Mouse (Mus musculus) thymus, postnatal 25 days (tissue): ENCODE results near the gene R3hdm2.

Experiments used
- DNase-seq: peaks from one replicate; pipeline ENCODE4 v3.0.0; 2022

R3hdm2 gene

DNA sequence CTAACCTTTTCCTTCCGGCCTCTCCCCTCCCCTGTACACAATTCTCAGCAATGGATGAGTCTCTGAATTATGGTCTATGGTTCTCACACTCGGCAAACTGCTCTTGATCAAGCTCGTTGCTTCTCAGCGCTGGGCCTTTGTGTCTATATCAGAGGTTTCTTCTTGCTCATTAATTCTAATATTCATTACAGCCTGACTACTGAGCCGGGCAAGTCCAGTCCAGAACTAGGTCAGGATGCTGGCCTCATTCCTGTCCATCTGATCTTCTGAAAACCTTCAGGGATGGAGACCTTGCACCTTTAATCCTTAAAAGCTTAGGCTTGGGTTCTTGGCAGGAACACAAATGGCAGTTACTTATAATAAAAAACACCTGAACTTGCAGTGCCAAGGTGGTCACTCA lies 119.4 kb downstream of the R3hdm2 start:
- no peak for DNase-seq

DNA sequence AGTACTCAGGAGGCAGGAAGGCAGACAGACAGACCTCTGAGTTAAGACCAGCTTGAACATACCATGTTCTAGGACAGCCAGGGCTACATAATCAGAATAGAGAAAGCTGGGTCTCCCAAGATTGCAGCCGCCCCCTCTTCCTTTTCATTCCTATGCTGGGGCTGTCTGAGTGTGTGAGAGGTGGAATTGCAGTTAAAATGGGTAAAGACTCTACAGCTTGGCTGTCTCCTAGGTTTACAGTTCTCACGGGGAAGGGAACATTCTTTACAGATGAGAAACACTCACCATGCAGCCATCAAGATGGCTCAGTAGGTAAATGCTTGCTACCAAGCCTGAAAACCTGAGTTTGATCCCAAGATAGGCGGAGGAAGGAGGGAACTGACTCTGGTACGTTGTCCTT lies 119.9 kb downstream of the R3hdm2 start:
- DNase-seq: no peak

DNA sequence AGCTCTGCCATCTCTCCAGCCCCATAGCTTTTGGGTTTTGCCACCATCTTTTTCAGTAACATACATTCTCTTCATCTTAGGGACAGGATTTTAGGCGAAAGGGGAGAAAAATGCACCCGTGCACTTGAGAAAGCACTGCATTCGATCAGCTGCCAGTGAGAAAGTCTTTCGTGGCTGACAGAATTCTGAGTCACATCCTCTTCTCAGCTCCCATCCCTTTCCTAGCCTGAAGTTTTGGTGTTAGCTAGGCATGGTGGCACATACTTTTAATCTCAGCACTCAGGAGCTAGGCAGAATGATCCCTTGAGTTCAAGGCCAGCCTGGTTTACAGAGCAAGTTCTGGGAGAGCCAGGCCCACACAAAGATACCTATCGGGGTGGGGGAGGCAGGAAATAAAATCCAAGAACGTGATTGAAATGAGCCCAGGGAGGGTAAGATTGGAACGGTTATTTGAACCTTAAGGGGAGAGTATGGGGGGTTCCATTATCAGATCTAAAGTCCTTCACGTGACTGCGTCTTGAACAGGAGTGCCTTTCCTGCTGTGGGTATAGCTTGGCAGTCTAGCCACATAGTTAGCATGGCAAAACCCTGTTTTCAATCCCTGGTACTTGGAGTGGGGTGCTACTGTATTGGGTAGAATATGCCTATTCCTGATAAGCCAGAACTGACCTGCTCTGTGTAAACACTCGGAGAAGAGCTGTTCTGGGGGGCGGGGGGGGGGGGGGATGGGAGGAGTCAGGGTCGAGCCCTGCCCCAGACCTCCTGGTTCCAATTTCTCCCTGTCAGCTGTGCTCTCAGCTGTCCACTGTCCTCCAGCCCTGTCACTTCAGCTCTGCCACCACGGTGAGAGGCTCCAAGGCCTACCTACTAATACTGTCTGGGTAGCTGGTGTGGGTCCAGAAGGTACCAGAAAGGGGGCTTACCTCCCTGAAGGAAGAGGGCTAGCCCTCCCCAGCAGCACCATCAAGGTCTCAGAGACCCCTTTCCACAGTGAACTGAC lies 121.1 kb downstream of the R3hdm2 start, which contains the start of gene Stac3:
TSS of gene Stac3 (plus strand) at position 793 of the 1,000 bp plus-strand sequence.
- no peak for DNase-seq

DNA sequence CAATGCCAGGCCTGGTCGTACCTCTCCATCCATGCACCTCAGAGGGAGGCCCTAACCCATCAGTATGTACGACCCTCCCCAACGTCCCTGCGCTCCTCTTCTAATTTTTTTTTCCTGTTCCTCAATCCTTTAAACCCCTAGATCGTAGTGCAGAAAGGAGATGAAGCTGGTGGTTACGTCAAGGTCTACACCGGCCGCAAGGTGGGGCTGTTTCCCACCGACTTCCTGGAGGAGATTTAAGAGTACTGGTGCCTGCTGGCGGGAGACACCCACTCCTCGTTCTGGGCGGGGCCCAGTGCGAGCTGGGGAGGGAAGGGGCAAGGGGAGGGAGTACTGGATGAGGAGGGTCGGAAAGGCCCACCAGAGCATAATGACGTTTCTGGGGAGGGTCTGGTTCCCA lies 128.1 kb downstream of the R3hdm2 start:
- DNase-seq: peak; percentile 87

DNA sequence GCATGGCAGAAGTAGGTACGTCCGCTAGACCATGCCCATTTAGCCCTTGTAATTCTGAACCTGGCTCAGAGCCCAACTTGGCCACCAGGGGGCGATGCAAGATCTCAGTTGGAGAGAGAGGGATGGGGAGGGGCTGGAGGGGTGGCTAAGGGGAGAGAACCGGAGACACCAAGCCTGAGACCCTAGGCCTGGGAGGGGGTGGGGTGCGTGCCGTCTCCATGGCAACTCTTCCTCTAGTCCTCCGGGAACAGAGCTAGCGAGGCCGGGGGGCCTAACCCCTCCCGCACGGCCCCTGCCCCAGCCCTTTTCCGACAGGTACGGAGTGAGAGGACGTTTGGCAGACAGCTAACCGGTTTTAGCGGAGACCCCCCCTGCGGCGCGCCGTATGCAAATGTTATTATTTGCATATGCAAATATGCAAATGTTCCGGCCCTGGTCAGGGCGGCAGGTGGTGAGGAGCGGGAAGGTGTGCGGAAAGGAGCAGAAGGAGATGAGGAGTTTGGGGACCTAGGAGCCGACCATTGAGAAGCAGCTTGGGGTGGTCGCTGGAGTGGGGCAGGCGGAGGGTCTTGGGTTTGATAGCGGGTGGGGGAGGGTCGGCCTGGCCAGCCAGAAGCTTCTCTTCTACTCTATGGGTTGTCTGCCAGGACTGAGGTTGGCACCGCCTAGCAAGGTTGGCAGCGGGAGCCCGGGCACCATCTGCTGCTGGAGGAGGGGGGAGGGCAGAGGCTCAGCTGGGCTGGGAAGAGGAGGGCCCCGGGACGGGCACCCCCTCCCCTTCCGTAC lies 129.1 kb downstream of the R3hdm2 start:
- peak; percentile 90 for DNase-seq

DNA sequence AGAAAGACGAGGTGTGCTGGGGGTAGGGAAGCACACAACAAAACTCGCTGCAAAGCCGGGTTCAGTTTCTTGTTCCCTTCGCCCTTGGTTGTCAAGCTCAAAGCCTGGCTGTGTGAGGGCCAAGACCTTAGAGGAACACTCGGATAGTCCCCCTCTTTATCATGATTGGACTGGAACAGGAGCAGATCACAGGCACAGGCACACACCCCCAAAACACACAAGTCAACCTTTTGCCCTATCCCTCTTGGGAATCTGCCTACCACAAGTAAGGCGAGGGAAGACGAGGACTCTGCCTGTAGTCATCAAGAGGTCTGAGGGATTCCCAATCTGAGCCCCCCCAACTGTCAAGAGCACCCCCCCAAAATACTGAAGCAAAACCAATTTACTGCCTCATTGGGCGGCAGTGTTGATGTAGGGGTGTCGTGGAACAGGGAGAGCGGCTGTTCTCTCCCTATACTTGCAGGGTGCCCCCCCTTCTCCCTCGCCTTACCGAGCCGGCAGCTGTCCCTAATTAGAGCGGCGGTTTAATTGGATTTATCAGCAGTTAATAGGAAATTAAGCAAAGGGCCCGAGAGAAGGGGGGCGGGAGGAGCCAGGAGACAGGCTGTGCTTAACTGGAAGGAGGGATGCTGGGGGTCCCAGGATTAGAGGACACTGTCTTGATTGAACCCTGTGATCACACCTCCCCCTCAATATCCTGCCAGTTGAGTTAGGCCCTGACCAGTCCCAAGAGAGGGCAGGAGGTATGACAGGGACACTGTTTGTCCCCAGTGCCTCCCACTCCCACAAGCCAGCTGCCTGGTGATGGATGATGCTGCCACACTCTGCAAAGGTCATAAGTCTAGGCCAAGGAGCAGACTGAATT lies 129.9 kb downstream of the R3hdm2 start:
- DNase-seq: no peak

DNA sequence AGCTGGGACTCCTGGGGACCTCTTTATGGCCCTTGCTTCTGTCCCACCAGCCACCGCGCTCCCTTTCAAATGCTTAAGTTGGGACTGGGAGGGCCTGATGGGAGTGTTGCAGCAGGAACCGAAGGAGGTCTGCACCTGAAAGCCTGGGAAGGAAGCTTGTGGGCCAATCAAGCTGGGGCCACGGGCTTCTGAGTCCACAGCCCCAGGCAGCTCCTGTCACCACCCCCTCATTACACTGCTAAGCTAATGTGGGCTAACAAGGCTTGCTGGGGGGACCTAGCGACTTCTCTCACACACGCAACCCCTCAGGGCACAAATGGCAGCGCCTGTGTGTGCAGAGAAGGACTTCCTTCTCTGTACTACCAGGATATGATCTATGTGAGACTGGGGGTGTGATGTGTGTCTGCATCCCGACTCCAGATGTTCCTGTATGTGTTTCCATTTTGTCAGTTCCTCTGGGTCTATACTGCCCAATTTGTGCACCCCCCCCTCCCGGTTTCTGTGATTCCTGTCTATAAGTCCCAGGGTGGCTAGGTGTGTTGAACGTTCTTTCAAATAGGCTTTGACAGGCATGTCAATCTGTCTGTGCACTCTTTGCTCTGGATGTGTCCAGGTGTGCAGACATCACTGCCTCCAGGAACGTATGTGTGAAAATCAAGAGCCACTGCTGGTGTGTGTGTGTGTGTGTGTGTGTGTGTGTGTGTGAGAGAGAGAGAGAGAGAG lies 130.9 kb downstream of the R3hdm2 start:
- DNase-seq: no peak

DNA sequence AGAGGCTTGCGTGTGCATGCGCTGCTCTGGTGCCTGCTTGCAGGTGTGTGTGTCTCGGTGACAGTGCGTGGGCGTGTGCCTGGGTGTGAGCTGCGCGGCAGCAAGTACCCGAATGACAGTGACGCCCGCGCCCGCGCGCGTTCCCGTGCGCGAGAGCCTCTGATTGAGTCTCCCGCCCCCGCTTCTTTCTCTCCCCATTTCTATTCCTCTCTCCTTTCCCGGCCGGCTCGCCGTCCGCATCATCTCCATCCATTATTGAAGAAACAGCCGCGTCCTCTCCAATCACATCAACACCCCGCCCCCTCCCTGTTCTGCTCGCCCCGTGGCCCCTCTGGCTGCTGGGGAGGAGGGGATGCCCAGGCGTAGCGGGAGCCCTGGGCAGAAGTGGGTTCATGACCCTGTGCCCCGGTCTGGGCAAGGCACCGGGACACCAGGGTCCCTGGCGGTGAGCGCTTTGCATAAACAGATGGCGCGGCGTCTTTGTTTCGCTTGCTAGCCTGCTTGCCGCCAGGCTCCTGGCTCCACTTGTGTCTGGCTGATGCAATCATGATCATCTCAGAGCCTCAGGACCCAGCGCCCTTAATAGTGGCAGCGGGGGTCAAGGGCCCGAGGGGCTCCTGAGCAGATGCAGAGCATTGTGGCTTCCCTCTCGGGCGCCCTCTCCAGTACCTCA lies 131.6 kb downstream of the R3hdm2 start:
- peak; percentile 68 for DNase-seq

DNA sequence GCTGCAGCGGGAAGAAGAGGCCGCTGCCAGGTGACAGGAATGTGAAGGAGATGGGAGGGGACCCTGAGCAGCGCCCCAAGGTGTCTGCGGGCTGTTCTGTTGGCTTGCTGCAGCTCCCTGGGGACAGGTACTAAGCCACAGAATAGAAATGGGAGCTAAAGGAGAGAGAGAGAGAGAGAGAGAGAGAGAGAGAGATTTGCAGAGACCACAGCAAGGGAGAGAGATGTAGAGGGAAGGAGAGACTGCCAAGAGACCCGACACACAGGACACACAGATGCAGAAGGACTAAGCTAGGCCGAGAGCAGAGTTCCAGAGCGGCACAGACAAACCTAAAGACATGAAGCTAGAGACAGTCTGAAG lies 132.2 kb downstream of the R3hdm2 start:
- no peak for DNase-seq

DNA sequence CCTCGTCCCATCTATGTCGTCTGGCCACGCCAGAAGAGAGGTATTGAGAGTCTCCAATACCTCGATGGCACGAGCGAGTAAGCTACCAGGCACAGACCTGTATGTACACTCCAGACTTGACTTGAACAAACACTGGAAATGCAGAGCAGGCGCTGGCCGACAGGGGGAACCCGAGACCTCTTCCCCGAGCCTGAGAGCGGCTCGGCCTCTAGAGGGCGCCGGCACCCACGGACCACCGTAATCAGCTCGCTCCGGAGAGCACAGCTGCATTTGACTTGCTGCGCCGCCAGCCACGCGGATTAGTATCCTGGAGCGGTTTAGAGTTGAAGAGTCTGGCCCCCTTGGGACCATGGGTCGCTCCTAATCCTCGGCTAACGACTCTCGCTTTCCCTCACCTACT lies 132.7 kb downstream of the R3hdm2 start:
- DNase-seq: peak; percentile 96

DNA sequence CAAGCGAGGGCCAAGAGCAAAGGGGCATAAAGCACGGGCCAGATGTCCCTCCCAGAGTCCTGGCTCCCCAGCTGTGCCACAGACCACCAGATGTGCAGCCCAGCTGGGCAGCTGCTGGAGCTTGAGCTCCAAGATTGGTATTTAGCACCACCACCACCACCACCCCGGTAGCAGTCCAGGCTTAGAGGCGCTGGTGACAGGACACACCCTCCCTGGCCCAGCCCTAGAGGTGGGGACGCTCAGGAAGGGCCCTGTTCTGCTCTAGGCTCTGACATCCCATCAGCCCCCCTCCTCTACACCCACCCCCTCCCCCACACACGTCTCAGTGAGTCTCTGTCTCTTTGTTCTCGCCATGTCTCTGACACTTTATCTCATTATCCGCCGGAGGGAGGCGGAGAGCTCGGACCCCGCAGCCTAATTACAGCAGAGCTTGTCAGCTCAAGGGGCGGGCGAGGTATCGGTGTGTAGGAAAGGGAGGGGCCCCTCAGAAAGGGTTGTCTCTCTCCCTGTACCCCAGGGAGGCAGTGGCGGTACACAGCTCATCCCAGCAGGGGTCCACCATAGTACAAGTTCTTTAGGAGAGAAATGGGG lies 133.5 kb downstream of the R3hdm2 start:
- DNase-seq: no peak

DNA sequence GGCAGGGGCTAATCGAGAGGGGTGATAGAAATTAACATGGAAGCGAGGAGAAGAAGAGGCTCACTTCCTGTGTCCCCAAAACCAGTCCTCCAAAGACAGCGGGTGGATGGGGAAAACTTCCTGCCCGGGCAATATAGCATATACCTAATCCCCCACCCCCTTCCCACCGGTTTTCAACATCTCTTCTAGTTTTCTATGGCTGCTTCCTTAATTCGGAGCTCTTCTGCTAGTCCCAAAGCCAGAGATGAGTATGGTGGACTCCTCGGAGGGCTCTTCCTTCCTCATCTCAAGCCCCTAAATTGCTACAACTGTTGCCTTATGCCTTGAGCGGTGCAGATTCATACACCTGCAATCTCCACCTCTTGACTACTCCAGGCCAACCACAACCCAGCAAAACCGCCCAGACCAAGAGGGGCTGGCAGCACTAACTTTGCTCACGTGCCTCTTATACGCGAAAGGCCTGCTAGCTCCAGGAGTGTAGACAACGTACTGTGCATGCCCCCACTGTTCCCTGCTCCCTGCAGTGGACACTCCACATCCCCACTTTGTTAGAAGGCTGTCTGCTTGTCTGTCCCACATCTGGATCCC lies 134.1 kb downstream of the R3hdm2 start:
- DNase-seq: no peak

DNA sequence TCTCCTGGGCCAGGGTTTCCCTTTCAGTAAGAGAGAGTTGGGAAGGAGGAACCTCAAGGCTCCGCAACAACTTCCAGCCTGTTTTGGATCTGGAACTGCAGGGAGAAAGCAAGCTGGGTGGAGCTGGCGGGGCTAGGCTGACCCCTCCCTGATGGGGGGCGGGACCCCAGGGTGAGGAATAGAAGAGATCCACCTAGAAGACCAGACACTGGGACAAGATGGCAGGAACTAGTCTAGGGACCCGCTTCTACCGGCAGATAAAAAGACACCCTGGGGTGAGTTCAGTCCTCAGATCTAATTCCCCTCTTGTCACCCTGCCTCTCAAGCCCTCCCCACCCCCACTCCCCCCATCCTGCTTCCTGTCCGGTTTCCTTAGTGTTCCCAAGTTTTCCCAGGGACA lies 134.6 kb downstream of the R3hdm2 start, which contains the start of gene Ndufa4l2:
TSS of gene Ndufa4l2 (plus strand) at position 204 of the 400 bp plus-strand sequence.
- DNase-seq: no peak

DNA sequence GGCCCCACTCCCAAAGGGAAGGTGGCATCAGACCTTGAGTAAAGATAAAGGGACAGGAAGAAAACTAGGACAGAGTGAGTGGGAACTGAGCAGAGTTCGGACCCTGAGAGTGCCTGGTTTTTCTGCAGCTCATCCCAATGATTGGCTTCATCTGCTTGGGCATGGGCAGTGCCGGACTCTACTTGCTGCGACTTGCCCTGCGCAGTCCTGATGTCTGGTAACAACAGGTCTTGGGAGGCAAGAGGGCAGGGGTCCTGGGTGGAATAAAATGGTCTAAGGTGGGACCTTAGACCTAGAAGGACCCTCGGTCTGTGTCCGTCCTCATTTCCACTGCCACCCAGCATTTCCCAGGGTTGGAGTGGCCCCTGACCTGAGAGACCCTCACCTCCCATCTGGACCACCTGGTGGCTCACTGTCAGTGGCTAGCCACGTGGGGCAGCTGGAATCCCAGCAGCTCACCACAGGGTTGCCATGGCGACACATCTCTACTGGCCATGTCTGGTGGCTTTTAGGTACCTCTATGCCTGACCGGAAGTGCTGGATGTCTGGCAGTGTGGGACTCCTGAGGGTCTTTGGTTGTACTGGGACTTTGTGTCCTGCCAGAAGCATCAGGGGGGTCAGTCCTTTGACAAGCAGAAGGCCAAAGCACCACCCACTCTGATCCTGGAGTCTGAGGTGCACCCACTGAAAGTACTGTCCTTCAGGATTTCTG lies 135.3 kb downstream of the R3hdm2 start:
- DNase-seq: no peak

DNA sequence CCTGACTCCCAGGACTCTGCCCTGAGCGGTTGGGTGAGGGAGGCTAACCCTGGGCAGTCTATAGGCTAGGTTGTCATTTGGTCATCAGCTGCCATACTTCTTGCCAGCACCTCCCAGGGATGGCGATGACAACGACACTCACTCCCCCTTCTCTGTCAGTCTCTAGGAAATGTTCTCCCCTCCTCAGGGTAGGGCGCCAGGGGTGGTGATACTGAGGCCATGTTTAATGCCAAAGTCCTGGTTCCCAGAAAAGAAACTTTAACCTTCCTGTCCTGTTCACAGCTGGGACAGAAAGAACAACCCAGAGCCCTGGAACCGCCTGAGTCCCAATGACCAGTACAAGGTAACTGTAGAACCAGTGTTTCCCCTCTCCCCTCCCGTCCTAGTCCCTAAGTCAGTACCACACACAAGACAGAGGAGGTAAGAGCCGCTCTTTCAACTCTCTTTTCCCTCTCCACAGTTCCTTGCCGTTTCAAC lies 135.9 kb downstream of the R3hdm2 start:
- DNase-seq: no peak

DNA sequence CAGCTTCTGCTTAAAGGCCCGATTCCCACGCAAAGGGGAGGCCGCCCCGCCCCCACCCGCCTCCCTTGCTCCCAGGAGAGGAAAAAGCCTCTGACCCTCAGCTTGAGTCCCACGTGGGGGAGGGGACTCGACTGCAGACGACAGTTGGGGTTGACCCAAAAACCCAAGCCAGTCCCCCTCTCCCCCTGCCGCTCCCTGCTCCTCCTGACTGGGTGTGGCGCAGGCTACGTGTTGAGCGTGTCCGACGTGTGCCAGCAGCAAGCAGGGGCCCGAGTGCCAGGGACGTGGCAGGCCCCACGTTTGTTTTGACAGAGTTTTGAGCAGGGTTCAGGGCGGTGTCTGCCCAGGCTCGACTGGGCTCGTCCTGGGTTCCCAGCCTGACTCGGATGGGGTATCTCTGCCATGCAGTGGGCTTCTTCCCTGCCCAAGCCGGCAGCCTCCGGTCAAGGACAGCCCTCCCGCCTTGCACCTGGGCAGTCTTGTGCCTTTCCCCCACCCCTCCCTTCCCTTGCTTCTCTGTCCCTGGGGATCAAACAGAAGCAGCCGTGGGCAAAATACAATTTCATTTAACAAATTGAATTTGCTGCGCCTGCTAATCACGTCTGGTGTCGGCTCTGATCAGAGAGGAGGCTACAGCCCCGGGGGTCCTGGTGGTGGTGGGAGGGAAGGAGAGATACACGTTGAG lies 136.6 kb downstream of the R3hdm2 start:
- no peak for DNase-seq

DNA sequence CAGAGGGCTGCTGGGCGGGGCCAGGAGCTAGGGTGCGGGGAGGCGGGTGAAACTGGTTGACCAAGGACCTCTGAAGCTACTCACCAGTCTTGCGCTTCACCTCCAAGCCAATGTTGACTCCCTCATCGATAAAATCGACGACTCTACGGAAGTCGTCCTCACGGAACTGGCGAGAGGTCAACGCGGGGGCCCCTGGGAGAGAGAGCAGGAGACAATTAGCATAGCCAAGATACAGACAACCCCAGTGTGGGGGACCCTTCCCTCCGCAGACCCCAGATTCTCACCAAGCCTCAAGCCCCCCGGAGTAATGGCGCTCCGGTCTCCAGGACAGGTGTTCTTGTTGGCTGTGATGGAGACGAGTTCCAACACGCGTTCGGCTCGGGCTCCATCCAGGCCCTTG lies 137.8 kb downstream of the R3hdm2 start:
- no peak for DNase-seq

DNA sequence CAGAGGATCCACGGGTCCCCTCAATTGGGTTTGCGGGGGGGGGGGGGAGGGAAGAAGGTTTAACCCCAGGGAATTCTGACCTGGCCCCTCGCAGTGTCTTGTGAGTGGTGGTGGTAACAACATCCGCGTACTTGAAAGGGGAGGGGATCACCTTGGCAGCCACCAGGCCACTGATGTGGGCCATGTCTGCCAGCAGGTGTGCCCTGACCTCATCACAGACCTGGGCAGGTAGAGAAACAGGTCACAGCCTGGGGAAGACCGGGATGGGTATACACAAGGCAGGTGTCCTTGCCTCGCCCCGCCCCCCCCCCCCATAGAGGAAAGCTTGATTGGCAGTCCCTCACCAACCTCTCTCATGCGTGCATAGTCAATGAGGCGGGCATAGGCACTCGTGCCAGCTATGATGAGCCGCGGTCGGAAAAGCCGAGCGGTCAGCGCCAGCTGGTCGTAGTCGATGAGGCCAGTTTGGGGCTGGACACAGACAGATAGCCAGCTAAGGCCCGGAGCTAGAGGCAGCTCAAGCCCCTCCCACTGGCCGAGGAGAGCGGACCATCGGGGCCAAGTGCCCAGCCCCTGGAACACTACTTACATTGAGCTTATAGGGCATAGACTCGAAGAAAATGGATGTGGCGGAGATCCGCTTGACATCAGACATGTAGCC lies 139.0 kb downstream of the R3hdm2 start:
- DNase-seq: no peak
